Mouse (Mus musculus) G1E (cell line): ENCODE results near the gene Nek7. TPM values are rescaled to one million over a fixed set of nuclear protein-coding genes. Genes with fewer than 3 reads are reported as not detected.

Experiments
- ATAC-seq: 2 replicates; pipeline ENCODE4 v1.8.0; 2016; ENCODE audit warnings: mild to moderate bottlenecking; ENCODE audit not compliant: insufficient number of reproducible peaks, poor library complexity, low FRiP score, severe bottlenecking; ENCODE audit errors: extremely low read depth
- DNase-seq: peaks from one replicate; pipeline ENCODE4 v3.0.0; 2012; ENCODE audit warnings: low spot score
- H3K27me3 ChIP-seq: 2 replicates; pipeline ENCODE4 v1.6.1; 2012; ENCODE audit warnings: mild to moderate bottlenecking, low read length, inconsistent platforms; ENCODE audit not compliant: insufficient read depth
- H3K36me3 ChIP-seq: replicated peaks from 2 replicates; pipeline ENCODE3; 2012; ENCODE audit warnings: mild to moderate bottlenecking, inconsistent platforms
- H3K4me1 ChIP-seq: 2 replicates; pipeline ENCODE4 v1.6.1; 2012; ENCODE audit warnings: low read depth, low read length, inconsistent platforms, mixed read lengths; ENCODE audit not compliant: insufficient read depth
- H3K4me3 ChIP-seq: 2 replicates; pipeline ENCODE4 v1.5.1; 2012; ENCODE audit warnings: low read depth, mild to moderate bottlenecking, inconsistent platforms, low read length, moderate library complexity, mixed read lengths
- H3K9me3 ChIP-seq: replicated peaks from 2 replicates; pipeline ENCODE4 v1.6.1; 2012; ENCODE audit warnings: inconsistent platforms
- CTCF ChIP-seq: IDR thresholded peaks from 2 replicates; pipeline ENCODE4 v1.5.1; 2012; ENCODE audit warnings: low read depth, low read length, inconsistent platforms, mixed read lengths
- GATA1 ChIP-seq: IDR thresholded peaks from 2 replicates; pipeline ENCODE4 v1.6.1; 2012; ENCODE audit warnings: borderline replicate concordance, low read length, inconsistent platforms, mixed read lengths
- GATA2 ChIP-seq: IDR thresholded peaks from 2 replicates; pipeline ENCODE4 v1.6.1; 2012; ENCODE audit warnings: low read depth, low read length, inconsistent platforms, borderline replicate concordance
- POLR2AphosphoS5 ChIP-seq: IDR thresholded peaks from 2 replicates; pipeline ENCODE4 v1.6.1; 2012; ENCODE audit warnings: low read depth, low read length, inconsistent platforms; ENCODE audit not compliant: insufficient replicate concordance
- TAL1 ChIP-seq: conservative IDR thresholded peaks from 2 replicates; pipeline ENCODE4 v1.6.1; 2012; ENCODE audit warnings: low read depth, low read length, inconsistent platforms, mixed read lengths
- polyA plus RNA-seq: library from polyadenylated mRNA; stranded (reverse); fragments of >175 nt; gene quantifications from 2 replicates; pipeline ENCODE4 v1.2.3, GENCODE M21; 2012
- total RNA-seq, 2 experiments: library from RNA; stranded (forward) in 1 of 2; stranded (reverse) in 1 of 2; fragments of 200-1000 nt in 1 of 2; fragments of >200 nt in 1 of 2; fragmentation: Nextera tagmentation in 1 of 2; gene quantifications; 2 replicates each; pipeline ENCODE4 v1.2.3; 2014 to 2017

The Nek7 gene
- total and polyA plus RNA-seq, 3 experiments, result 14.7 to 67.3 (median 49.9) TPM

DNA sequence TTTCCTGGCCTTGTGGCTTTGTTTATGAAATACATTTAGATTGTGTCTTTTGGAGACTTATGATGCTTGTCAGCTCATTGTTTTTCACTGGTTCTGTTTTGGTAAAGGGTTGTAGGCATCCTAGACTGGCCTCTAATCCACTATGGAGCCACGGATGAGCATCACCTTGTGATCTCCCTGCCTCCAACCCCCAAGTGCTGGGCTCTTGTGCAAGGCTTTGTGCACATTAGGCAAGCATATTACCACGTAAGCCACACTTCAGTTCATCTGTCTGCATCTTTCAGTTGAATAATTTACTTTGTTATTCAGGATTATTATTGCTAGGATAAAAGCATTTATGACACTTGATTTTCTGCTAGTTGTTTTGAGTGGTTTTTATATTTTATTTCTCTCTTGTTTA, 154.6 kb downstream of the Nek7 start:
- no peaks in the 10 kb centered on the region for H3K4me1 ChIP-seq
- H3K9me3 ChIP-seq, result no peaks in the 10 kb centered on the region
- no peaks in the 10 kb centered on the region for H3K36me3 ChIP-seq
- H3K27me3 ChIP-seq, result no peaks in the 10 kb centered on the region
- ATAC-seq (no peak), DNase-seq (no peak)
- H3K4me3 ChIP-seq, result no peak overlapping the region
- no peak for TF ChIP-seq TAL1
- no peak for TF ChIP-seq GATA1
- no peak for TF ChIP-seq GATA2
- no peak for TF ChIP-seq CTCF
- TF ChIP-seq POLR2AphosphoS5, result no peak

DNA sequence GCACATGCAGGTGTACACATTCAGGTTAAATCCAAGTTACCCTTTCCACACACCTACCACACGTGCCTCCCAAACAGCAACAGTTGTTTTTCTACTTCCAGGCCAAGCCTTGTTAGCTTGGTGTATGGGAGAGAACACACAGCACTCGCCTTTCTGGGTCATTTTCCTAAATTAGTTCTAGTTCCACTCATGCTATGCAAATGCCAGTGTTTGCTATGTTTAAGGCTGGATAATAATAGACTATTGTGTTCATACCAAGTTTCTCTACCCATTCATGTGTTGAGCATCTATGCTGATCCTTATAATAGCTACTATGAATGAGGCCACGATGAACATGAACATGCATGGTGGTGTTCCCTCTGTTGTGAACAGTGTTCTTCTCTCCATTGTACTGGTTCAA, 158.5 kb downstream of the Nek7 start:
- no peaks in the 10 kb centered on the region for H3K9me3 ChIP-seq
- DNase-seq (no peak), ATAC-seq (no peak)
- no peaks in the 10 kb centered on the region for H3K36me3 ChIP-seq
- no peaks in the 10 kb centered on the region for H3K4me1 ChIP-seq
- no peaks in the 10 kb centered on the region for H3K27me3 ChIP-seq
- H3K4me3 ChIP-seq, result no peak overlapping the region
- TF ChIP-seq CTCF (no peak), TAL1 (no peak), GATA1 (no peak), GATA2 (no peak), POLR2AphosphoS5 (no peak)

DNA sequence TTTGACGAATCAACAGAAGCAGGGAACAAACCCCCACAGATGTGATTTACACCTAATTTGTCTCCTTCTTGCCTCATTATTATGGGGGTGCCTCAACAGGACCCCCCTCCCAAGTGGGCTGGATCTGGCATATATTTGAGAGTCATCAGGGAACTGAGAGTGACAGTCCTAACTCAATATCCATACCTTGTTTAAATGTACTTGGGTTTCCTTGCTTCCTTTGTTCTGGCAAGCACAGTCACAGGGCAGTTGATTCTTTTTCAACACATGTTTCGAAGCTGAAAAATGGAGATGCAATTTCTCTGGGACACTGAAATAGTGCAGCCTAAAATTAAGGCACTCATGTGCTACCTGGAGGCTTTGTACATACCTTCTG, 170.5 kb downstream of the Nek7 start:
- Histone ChIP-seq H3K4me1 (no peaks in the 10 kb centered on the region), H3K9me3 (no peaks in the 10 kb centered on the region), H3K27me3 (no peaks in the 10 kb centered on the region), H3K36me3 (no peaks in the 10 kb centered on the region), H3K4me3 (no peak overlapping the region)
- no peak for DNase-seq
- no peak for TF ChIP-seq GATA1
- TF ChIP-seq GATA2, result no peak
- TF ChIP-seq CTCF, result no peak
- no peak for TF ChIP-seq POLR2AphosphoS5
- no peak for TF ChIP-seq TAL1
- no peak for ATAC-seq

- TF ChIP-seq POLR2AphosphoS5 (no peak), GATA1 (no peak), CTCF (no peak), GATA2 (no peak), TAL1 (no peak)
- Histone ChIP-seq H3K9me3 (no peaks in the 10 kb centered on the region), H3K36me3 (no peaks in the 10 kb centered on the region), H3K4me1 (no peaks in the 10 kb centered on the region), H3K4me3 (no peak overlapping the region), H3K27me3 (no peaks in the 10 kb centered on the region)
- no peak for DNase-seq
- ATAC-seq, result no peak
Measured at GRCm38 (mm10) chr1:138448635-138449475, 171.1 kb downstream of the Nek7 start.

GRCm38 (mm10) chr1:138446846-138447245, 173.1 kb downstream of the Nek7 start:
- TF ChIP-seq GATA2 (no peak), POLR2AphosphoS5 (no peak), CTCF (no peak), TAL1 (no peak), GATA1 (no peak)

More at GRCm38 (mm10) chr1:138446846-138447245, 173.1 kb downstream of the Nek7 start:
- Histone ChIP-seq H3K27me3 (no peaks in the 10 kb centered on the region), H3K4me1 (no peaks in the 10 kb centered on the region), H3K36me3 (no peaks in the 10 kb centered on the region), H3K9me3 (no peaks in the 10 kb centered on the region), H3K4me3 (no peak overlapping the region)
- DNase-seq (no peak), ATAC-seq (no peak)

Other genes with a start within 250 kb of the Nek7 start
- 0.44 and 4.7 TPM in 2 replicates for gene Lhx9, start 228.4 kb upstream of the Nek7 start, total RNA-seq (2014; fragmentation: Nextera tagmentation)
- gene Lhx9, start 228.4 kb upstream of the Nek7 start, total RNA-seq (2017), result 0.41 and 0.98 TPM in 2 replicates
- 0.10 TPM in 1 of 2 replicates, not detected in the other for gene Lhx9, start 228.4 kb upstream of the Nek7 start, polyA plus RNA-seq
- gene 2310009B15Rik, start 236.7 kb upstream of the Nek7 start, total RNA-seq (2014; fragmentation: Nextera tagmentation), result 40.7 and 41.8 TPM in 2 replicates
- gene 2310009B15Rik, start 236.7 kb upstream of the Nek7 start, total RNA-seq (2017), result 41.8 and 48.2 TPM in 2 replicates
- 58.5 and 62.6 TPM in 2 replicates for gene 2310009B15Rik, start 236.7 kb upstream of the Nek7 start, polyA plus RNA-seq